Mouse (Mus musculus) MEL (cell line): ENCODE results near the gene Hmgcl. TPM values are rescaled to one million over a fixed set of nuclear protein-coding genes. Genes with fewer than 3 reads are reported as not detected.
A peak's percentile ranks its signal among the peaks of the same experiment; 100 is the strongest.

Source experiments
- DNase-seq: peaks from one replicate; pipeline ENCODE4 v3.0.0; 2011; ENCODE audit warnings: low read depth, low spot score
- H3K27ac ChIP-seq: 2 replicates; pipeline ENCODE4 v1.5.1; 2012; ENCODE audit warnings: low read depth, mild to moderate bottlenecking, control low read depth, low read length, moderate library complexity; ENCODE audit not compliant: control insufficient read depth
- H3K27me3 ChIP-seq, 2 experiments: fragments of 150-350 bp in 1 of 2; sonication (generic) in 1 of 2; 2 replicates each; pipeline ENCODE4 v1.6.1; 2012; ENCODE audit warnings: low read length in 2 of 2, mild to moderate bottlenecking in 2 of 2, improper control_type of control experiment in 1 of 2, moderate library complexity in 1 of 2; ENCODE audit not compliant: insufficient read depth in 2 of 2, control insufficient read depth in 1 of 2
- H3K36me3 ChIP-seq, 2 experiments: 2 replicates each; pipeline ENCODE4 v1.6.1; 2012 to 2014; ENCODE audit warnings: low read length in 2 of 2, improper control_type of control experiment in 1 of 2, inconsistent platforms in 1 of 2, mild to moderate bottlenecking in 1 of 2; ENCODE audit not compliant: insufficient read depth in 2 of 2, control insufficient read depth in 1 of 2
- H3K4me1 ChIP-seq, 2 experiments: fragments of 150-350 bp in 1 of 2; sonication (generic) in 1 of 2; 2 replicates each; pipeline ENCODE4 v1.6.1; 2012; ENCODE audit warnings: low read length in 2 of 2, improper control_type of control experiment in 1 of 2, mild to moderate bottlenecking in 1 of 2; ENCODE audit not compliant: insufficient read depth in 2 of 2, control insufficient read depth in 1 of 2
- H3K4me3 ChIP-seq, 2 experiments: fragments of 150-350 bp in 1 of 2; sonication (generic) in 1 of 2; 2 replicates each; pipeline ENCODE4 v1.5.1; 2012; ENCODE audit warnings: low read depth in 2 of 2, low read length in 2 of 2, mild to moderate bottlenecking in 2 of 2, moderate library complexity in 2 of 2, control low read depth in 1 of 2, improper control_type of control experiment in 1 of 2; ENCODE audit not compliant: control insufficient read depth in 1 of 2, insufficient read depth in 1 of 2
- H3K79me2 ChIP-seq: 2 replicates; pipeline ENCODE4 v1.6.1; 2012; ENCODE audit warnings: mild to moderate bottlenecking, low read length, moderate library complexity; ENCODE audit not compliant: control insufficient read depth, poor library complexity, insufficient read depth
- H3K9ac ChIP-seq: 2 replicates; pipeline ENCODE4 v1.6.1; 2012; ENCODE audit warnings: low read depth, mild to moderate bottlenecking, control low read depth, low read length, moderate library complexity; ENCODE audit not compliant: control insufficient read depth, poor library complexity, severe bottlenecking
- H3K9me3 ChIP-seq: fragments of 150-350 bp; sonication (generic); replicated peaks from 2 replicates; pipeline ENCODE4 v1.6.1; 2012; ENCODE audit warnings: mild to moderate bottlenecking, low read length, improper control_type of control experiment, moderate library complexity; ENCODE audit not compliant: insufficient read depth
- BHLHE40 ChIP-seq: IDR thresholded peaks from 2 replicates; pipeline ENCODE4 v1.6.1; 2012; ENCODE audit warnings: low read depth, mild to moderate bottlenecking, inconsistent platforms, low read length, improper control_type of control experiment, borderline replicate concordance
- CHD1 ChIP-seq: IDR thresholded peaks from 2 replicates; pipeline ENCODE4 v1.6.1; 2012; ENCODE audit warnings: low read depth, mild to moderate bottlenecking, inconsistent platforms, low read length, improper control_type of control experiment
- CHD2 ChIP-seq: IDR thresholded peaks from 2 replicates; pipeline ENCODE4 v1.6.1; 2011; ENCODE audit warnings: low read length, improper control_type of control experiment
- CTCF ChIP-seq, 3 experiments: IDR thresholded peaks in 2 of 3; conservative IDR thresholded peaks in 1 of 3; 2 replicates each; pipeline ENCODE4 v1.5.1; 2011 to 2012; ENCODE audit warnings: low read length in 3 of 3, low read depth in 2 of 3, mild to moderate bottlenecking in 2 of 3, improper control_type of control experiment in 1 of 3, inconsistent platforms in 1 of 3, mixed read lengths in 1 of 3, moderate library complexity in 1 of 3; ENCODE audit not compliant: control insufficient read depth in 1 of 3, insufficient read depth in 1 of 3, poor library complexity in 1 of 3, severe bottlenecking in 1 of 3
- E2F4 ChIP-seq: IDR thresholded peaks from 2 replicates; pipeline ENCODE4 v1.6.1; 2011; ENCODE audit warnings: low read depth, low read length, improper control_type of control experiment, borderline replicate concordance
- ELF1 ChIP-seq: IDR thresholded peaks from 2 replicates; pipeline ENCODE4 v1.6.1; 2014; ENCODE audit warnings: low read depth, mild to moderate bottlenecking, inconsistent platforms, low read length, improper control_type of control experiment, moderate library complexity
- EP300 ChIP-seq, 2 experiments: IDR thresholded peaks; 2 replicates each; pipeline ENCODE4 v1.6.1; 2011; ENCODE audit warnings: improper control_type of control experiment in 2 of 2, low read length in 2 of 2, low read depth in 1 of 2, mild to moderate bottlenecking in 1 of 2
- ETS1 ChIP-seq: IDR thresholded peaks from 2 replicates; pipeline ENCODE4 v1.6.1; 2012; ENCODE audit warnings: low read depth, mild to moderate bottlenecking, inconsistent platforms, low read length, improper control_type of control experiment, moderate library complexity
- GATA1 ChIP-seq: IDR thresholded peaks from 2 replicates; pipeline ENCODE4 v1.6.1; 2011; ENCODE audit warnings: low read depth, low read length, improper control_type of control experiment
- HCFC1 ChIP-seq: IDR thresholded peaks from 2 replicates; pipeline ENCODE4 v1.6.1; 2012; ENCODE audit warnings: low read depth, mild to moderate bottlenecking, inconsistent platforms, low read length, improper control_type of control experiment, moderate library complexity
- KAT2A ChIP-seq: conservative IDR thresholded peaks from 2 replicates; pipeline ENCODE4 v1.6.1; 2012; ENCODE audit warnings: low read depth, low read length, improper control_type of control experiment, inconsistent platforms
- MAFK ChIP-seq: IDR thresholded peaks from 2 replicates; pipeline ENCODE4 v1.6.1; 2011; ENCODE audit warnings: low read depth, mild to moderate bottlenecking, low read length, improper control_type of control experiment, borderline replicate concordance
- MAX ChIP-seq: IDR thresholded peaks from 2 replicates; pipeline ENCODE4 v1.6.1; 2011; ENCODE audit warnings: low read length, improper control_type of control experiment
- MAZ ChIP-seq: IDR thresholded peaks from 2 replicates; pipeline ENCODE4 v1.6.1; 2012; ENCODE audit warnings: low read depth, mild to moderate bottlenecking, inconsistent platforms, low read length, improper control_type of control experiment
- MEF2A ChIP-seq: IDR thresholded peaks from 2 replicates; pipeline ENCODE4 v1.6.1; 2014; ENCODE audit warnings: low read depth, mild to moderate bottlenecking, inconsistent platforms, low read length, improper control_type of control experiment; ENCODE audit not compliant: poor library complexity, insufficient replicate concordance, severe bottlenecking; ENCODE audit errors: extremely low read depth
- MXI1 ChIP-seq: IDR thresholded peaks from 2 replicates; pipeline ENCODE4 v1.6.1; 2011; ENCODE audit warnings: mild to moderate bottlenecking, low read depth, low read length, improper control_type of control experiment
- MYB ChIP-seq: IDR thresholded peaks from 2 replicates; pipeline ENCODE4 v1.6.1; 2011; ENCODE audit warnings: mild to moderate bottlenecking, low read depth, low read length, improper control_type of control experiment
- MYC ChIP-seq: IDR thresholded peaks from 2 replicates; pipeline ENCODE4 v1.6.1; 2011; ENCODE audit warnings: low read depth, mild to moderate bottlenecking, low read length, improper control_type of control experiment, moderate library complexity
- NELFE ChIP-seq: IDR thresholded peaks from 2 replicates; pipeline ENCODE4 v1.6.1; 2011; ENCODE audit warnings: low read depth, low read length, improper control_type of control experiment
- NRF1 ChIP-seq: IDR thresholded peaks from 2 replicates; pipeline ENCODE4 v1.6.1; 2014; ENCODE audit warnings: low read depth, mild to moderate bottlenecking, inconsistent platforms, low read length, improper control_type of control experiment, moderate library complexity; ENCODE audit not compliant: poor library complexity, insufficient read depth, severe bottlenecking
- POLR2A ChIP-seq, 2 experiments: IDR thresholded peaks; 2 replicates each; pipeline ENCODE4 v1.6.1; 2011 to 2012; ENCODE audit warnings: low read length in 2 of 2, mild to moderate bottlenecking in 2 of 2, control low read depth in 1 of 2, improper control_type of control experiment in 1 of 2, low read depth in 1 of 2, moderate library complexity in 1 of 2; ENCODE audit not compliant: control insufficient read depth in 1 of 2, insufficient read depth in 1 of 2, poor library complexity in 1 of 2
- POLR2AphosphoS2 ChIP-seq: IDR thresholded peaks from 2 replicates; pipeline ENCODE4 v1.6.1; 2011; ENCODE audit warnings: low read length, improper control_type of control experiment
- POLR2AphosphoS5 ChIP-seq: IDR thresholded peaks from 2 replicates; pipeline ENCODE4 v1.6.1; 2012; ENCODE audit warnings: low read depth, borderline replicate concordance, mild to moderate bottlenecking, inconsistent platforms, low read length, moderate library complexity, mixed read lengths
- RAD21 ChIP-seq: IDR thresholded peaks from 2 replicates; pipeline ENCODE4 v1.6.1; 2011; ENCODE audit warnings: mild to moderate bottlenecking, low read depth, low read length, improper control_type of control experiment
- RCOR1 ChIP-seq: IDR thresholded peaks from 2 replicates; pipeline ENCODE4 v1.6.1; 2012; ENCODE audit warnings: low read depth, mild to moderate bottlenecking, inconsistent platforms, low read length, improper control_type of control experiment
- SIN3A ChIP-seq: IDR thresholded peaks from 2 replicates; pipeline ENCODE4 v1.6.1; 2012; ENCODE audit warnings: low read length, improper control_type of control experiment, inconsistent platforms
- SMC3 ChIP-seq: IDR thresholded peaks from 2 replicates; pipeline ENCODE4 v1.6.1; 2011; ENCODE audit warnings: low read depth, low read length, improper control_type of control experiment
- TAL1 ChIP-seq: IDR thresholded peaks from 2 replicates; pipeline ENCODE4 v1.6.1; 2012; ENCODE audit warnings: mild to moderate bottlenecking, inconsistent platforms, low read length, moderate library complexity, mixed read lengths
- TBP ChIP-seq: IDR thresholded peaks from 2 replicates; pipeline ENCODE4 v1.8.0; 2011; ENCODE audit warnings: low read depth, low read length, improper control_type of control experiment
- TCF12 ChIP-seq: IDR thresholded peaks from 2 replicates; pipeline ENCODE4 v1.6.1; 2014; ENCODE audit warnings: low read depth, mild to moderate bottlenecking, inconsistent platforms, low read length, improper control_type of control experiment, moderate library complexity
- UBTF ChIP-seq: IDR thresholded peaks from 2 replicates; pipeline ENCODE4 v1.6.1; 2012; ENCODE audit warnings: low read depth, mild to moderate bottlenecking, inconsistent platforms, low read length, improper control_type of control experiment, moderate library complexity, borderline replicate concordance; ENCODE audit not compliant: insufficient read depth
- USF1 ChIP-seq: IDR thresholded peaks from 2 replicates; pipeline ENCODE4 v1.6.1; 2014; ENCODE audit warnings: low read depth, mild to moderate bottlenecking, inconsistent platforms, low read length, improper control_type of control experiment, moderate library complexity
- USF2 ChIP-seq, 2 experiments: IDR thresholded peaks; 2 replicates each; pipeline ENCODE4 v1.6.1; 2011 to 2012; ENCODE audit warnings: improper control_type of control experiment in 2 of 2, low read length in 2 of 2, borderline replicate concordance in 1 of 2, inconsistent platforms in 1 of 2, low read depth in 1 of 2, mild to moderate bottlenecking in 1 of 2; ENCODE audit not compliant: insufficient read depth in 1 of 2
- ZC3H11A ChIP-seq: IDR thresholded peaks from 2 replicates; pipeline ENCODE4 v1.6.1; 2012; ENCODE audit warnings: low read depth, mild to moderate bottlenecking, inconsistent platforms, low read length, improper control_type of control experiment
- ZKSCAN1 ChIP-seq: IDR thresholded peaks from 2 replicates; pipeline ENCODE4 v1.6.1; 2012; ENCODE audit warnings: low read depth, mild to moderate bottlenecking, inconsistent platforms, low read length, improper control_type of control experiment, moderate library complexity
- ZMIZ1 ChIP-seq: IDR thresholded peaks from 2 replicates; pipeline ENCODE4 v1.6.1; 2012; ENCODE audit warnings: low read depth, mild to moderate bottlenecking, inconsistent platforms, low read length, improper control_type of control experiment, moderate library complexity
- ZNF384 ChIP-seq: IDR thresholded peaks from 2 replicates; pipeline ENCODE4 v1.6.1; 2012; ENCODE audit warnings: low read depth, mild to moderate bottlenecking, inconsistent platforms, low read length, improper control_type of control experiment
- polyA plus RNA-seq, 2 experiments: library from polyadenylated mRNA; stranded (reverse) in 1 of 2; unstranded in 1 of 2; fragments of >175 nt in 1 of 2; fragments of >200 nt in 1 of 2; gene quantifications; 2 replicates each; pipeline versions ENCODE4 v1.2.1 to v1.2.4; 2012; ENCODE audit warnings: low replicate concordance in 2 of 2, low read depth in 1 of 2; ENCODE audit not compliant: insufficient read length in 2 of 2, insufficient read depth in 1 of 2, missing spikeins in 1 of 2
- total RNA-seq: library from RNA; depleted of rRNA; stranded (reverse); fragments of 300-350 nt; gene quantifications from 2 replicates; pipeline ENCODE4 v1.2.3, GENCODE M21; 2012

Hmgcl gene
- total and polyA plus RNA-seq, 3 experiments, result 48.7 to 66.5 TPM; not detected in 1

DNA sequence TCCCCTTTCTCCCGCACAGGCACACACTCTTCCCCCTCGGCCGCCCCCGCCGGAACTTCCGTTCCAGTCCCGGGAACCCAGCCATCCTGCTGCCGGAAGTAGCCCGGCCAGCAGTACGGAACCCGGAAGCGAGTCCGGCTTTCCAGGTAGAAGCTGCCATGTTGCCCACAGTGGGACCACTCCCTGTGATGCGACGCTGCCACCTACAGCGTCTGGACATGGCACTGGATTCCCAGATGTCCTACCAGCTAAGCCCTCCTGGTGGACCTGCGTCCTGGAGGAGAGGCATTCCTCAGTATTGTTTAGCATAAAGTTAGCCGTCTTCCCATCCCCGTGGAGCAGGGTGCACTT is 26.3 kb downstream of the Hmgcl start, which contains the start of gene Lypla2:
Gene Lypla2, minus strand, starts transcription at position 71 of the 351 bp plus-strand sequence.
- peak within 1 kb of the TSS; percentile 68 to 90 for H3K4me3 ChIP-seq
- peak; percentile 87 for DNase-seq
- H3K9me3 ChIP-seq, result no peaks in the 10 kb centered on the region
- peaks cover 11% of the 10 kb centered on the region in 2 experiments; a peak in 3 of 4 replicates for H3K36me3 ChIP-seq
- H3K4me1 ChIP-seq, result peaks cover 0 to 22% of the 10 kb centered on the region in 2 experiments; a peak in 3 of 4 replicates
- H3K27ac ChIP-seq, result peak within 1 kb of the TSS; percentile 95
- no peaks in the 10 kb centered on the region for H3K27me3 ChIP-seq
- peaks cover 16% of the 10 kb centered on the region for H3K79me2 ChIP-seq
- peak within 1 kb of the TSS; percentile 83 for H3K9ac ChIP-seq
- TF ChIP-seq ZC3H11A (no peak), GATA1 (no peak), ZMIZ1 (peak; percentile 86), SIN3A (peak; percentile 71), USF2 (IDR thresholded peaks at IDR 0.05; ENCODE audit: borderline replicate concordance in 1 of 2, insufficient read depth in 1 of 2, low read depth in 1 of 2, low read length in 2 of 2) (no peak), ZNF384 (no peak), POLR2AphosphoS5 (no peak; the same call in 1 of the 2 replicates), BHLHE40 (no peak), MYB (no peak), UBTF (no peak), MEF2A (no peak), NELFE (peak; percentile 80), SMC3 (no peak), ZKSCAN1 (peak; percentile 91), MAZ (peak; percentile 72; the same call in 1 of the 2 replicates), KAT2A (peak; percentile 66; the same call in 1 of the 2 replicates), E2F4 (no peak), MYC (0 out of 2 replicates have a peak, but pooled peaks have one; percentile 48), TBP (no peak), NRF1 (peak; percentile 42; the same call in 1 of the 2 replicates), CTCF (IDR thresholded peaks at IDR 0.05 in 2 of 3, conservative IDR thresholded peaks at IDR 0.05 in 1 of 3; ENCODE audit: control insufficient read depth in 1 of 3, insufficient read depth in 1 of 3, low read depth in 2 of 3, low read length in 3 of 3, poor library complexity in 1 of 3, severe bottlenecking in 1 of 3) (no peak), HCFC1 (peak; percentile 92), CHD1 (no peak; the same call in 1 of the 2 replicates), RAD21 (no peak), USF1 (no peak), POLR2A (IDR thresholded peaks at IDR 0.05; ENCODE audit: control insufficient read depth in 1 of 2, insufficient read depth in 1 of 2, low read depth in 1 of 2, low read length in 2 of 2, poor library complexity in 1 of 2) (peak; percentile 5 to 81), CHD2 (no peak), TAL1 (no peak), POLR2AphosphoS2 (peak; percentile 51; the same call in 1 of the 2 replicates), TCF12 (peak; percentile 28; the same call in 1 of the 2 replicates), EP300 (IDR thresholded peaks at IDR 0.05; ENCODE audit: low read depth in 1 of 2, low read length in 2 of 2) (peak in 1 of 2 experiments; percentile 43; a peak in 2 of 4 replicates), MAFK (no peak), RCOR1 (peak; percentile 27; the same call in 1 of the 2 replicates), MAX (no peak; the same call in 1 of the 2 replicates), MXI1 (peak; percentile 72; the same call in 1 of the 2 replicates), ETS1 (peak; percentile 50; the same call in 1 of the 2 replicates), ELF1 (peak; percentile 99)
